Mouse (Mus musculus) stomach, embryonic 14.5 days (tissue): ENCODE measurements around the gene Lipm. TPM values are rescaled to one million over a fixed set of nuclear protein-coding genes. Genes with fewer than 3 reads are reported as not detected.
A peak's percentile ranks its signal among the peaks of the same experiment; 100 is the strongest.

Experiments
- ATAC-seq: fragments of 200-750 bp; cut with Nextera tagmentation; 2 replicates; pipeline ENCODE4 v1.8.0; 2017; ENCODE audit warnings: low read depth, moderate TSS enrichment; ENCODE audit not compliant: insufficient number of reproducible peaks, insufficient read depth, low FRiP score
- H3K27ac ChIP-seq: fragments of 300-500 bp; sonication (generic); 2 replicates; pipeline ENCODE4 v1.5.1; 2014; ENCODE audit warnings: mild to moderate bottlenecking, low read length, moderate library complexity, mixed read lengths
- H3K27me3 ChIP-seq: fragments of 300-500 bp; sonication (generic); 2 replicates; pipeline ENCODE4 v1.6.1; 2014; ENCODE audit warnings: low read length, control low read depth, mixed read lengths; ENCODE audit not compliant: control insufficient read depth, insufficient read depth
- H3K36me3 ChIP-seq: fragments of 300-500 bp; sonication (generic); 2 replicates; pipeline ENCODE4 v1.6.1; 2014; ENCODE audit warnings: mild to moderate bottlenecking, control low read depth, low read length, moderate library complexity, mixed read lengths; ENCODE audit not compliant: control insufficient read depth, insufficient read depth
- H3K4me1 ChIP-seq: fragments of 300-500 bp; sonication (generic); 2 replicates; pipeline ENCODE4 v1.6.1; 2014; ENCODE audit warnings: low read length, control low read depth, mixed read lengths; ENCODE audit not compliant: control insufficient read depth, insufficient read depth
- H3K4me2 ChIP-seq: fragments of 300-500 bp; sonication (generic); replicated peaks from 2 replicates; pipeline ENCODE4 v1.6.1; 2014; ENCODE audit warnings: low read depth, low read length, control low read depth
- H3K4me3 ChIP-seq: fragments of 300-500 bp; sonication (generic); 2 replicates; pipeline ENCODE4 v1.5.1; 2014; ENCODE audit warnings: low read depth, low read length, control low read depth
- H3K9ac ChIP-seq: fragments of 300-500 bp; sonication (generic); replicated peaks from 2 replicates; pipeline ENCODE4 v1.6.1; 2014; ENCODE audit warnings: low read depth, mild to moderate bottlenecking, control low read depth, low read length, moderate library complexity, mixed read lengths
- H3K9me3 ChIP-seq: fragments of 300-500 bp; sonication (generic); 2 replicates; pipeline ENCODE4 v1.6.1; 2016; ENCODE audit warnings: low read depth, low read length, control low read depth; ENCODE audit not compliant: control insufficient read depth
- WGBS: fragments of 180-500 bp; shearing (Covaris S2); extraction: QIAGEN DNeasy Blood & Tissue Kit; methylation state at CpG from one replicate; pipeline ENCODE4 v1.1.7; 2014; 5-methylcytosine and 5-hydroxymethylcytosine counted together
- polyA plus RNA-seq: library from polyadenylated mRNA; unstranded; fragments of >200 nt; fragmentation: Nextera tagmentation; extraction: Ambion mirVana; gene quantifications from 2 replicates; pipeline ENCODE4 v1.2.1, GENCODE M21; 2014

Gene Lipm
- not detected in 2 replicates for polyA plus RNA-seq

DNA sequence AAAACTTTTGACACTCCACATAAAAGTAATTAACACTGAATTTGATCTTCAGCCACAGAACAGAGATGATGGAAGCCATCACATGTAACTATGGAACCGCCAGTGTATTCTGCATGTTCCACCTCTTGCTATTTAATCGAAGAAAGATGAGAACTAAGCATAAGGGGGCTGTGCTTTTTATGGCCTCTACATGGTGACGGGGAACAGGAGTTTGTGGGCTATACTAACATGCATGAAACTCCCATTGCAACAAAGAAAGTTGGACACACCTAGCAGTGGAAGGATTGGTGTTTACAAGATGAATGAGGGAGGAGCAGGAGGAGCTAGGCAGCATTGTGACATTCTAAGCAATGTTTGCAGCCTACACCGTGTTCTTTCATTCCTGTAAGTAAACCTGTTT lies at the start of gene Lipm:
Lipm (plus strand) TSS at position 301 of the 400 bp plus-strand sequence.
- Histone ChIP-seq H3K4me1 (no peaks in the 10 kb centered on the region), H3K4me3 (no peak within 1 kb of the TSS), H3K27me3 (no peaks in the 10 kb centered on the region), H3K9ac (no peak within 1 kb of the TSS), H3K27ac (no peak within 1 kb of the TSS), H3K36me3 (no peaks in the 10 kb centered on the region), H3K9me3 (no peaks in the 10 kb centered on the region), H3K4me2 (no peak within 1 kb of the TSS)
- 83% methylated on average over 4 of the region's 4 CpGs for WGBS
- no peak for ATAC-seq

DNA sequence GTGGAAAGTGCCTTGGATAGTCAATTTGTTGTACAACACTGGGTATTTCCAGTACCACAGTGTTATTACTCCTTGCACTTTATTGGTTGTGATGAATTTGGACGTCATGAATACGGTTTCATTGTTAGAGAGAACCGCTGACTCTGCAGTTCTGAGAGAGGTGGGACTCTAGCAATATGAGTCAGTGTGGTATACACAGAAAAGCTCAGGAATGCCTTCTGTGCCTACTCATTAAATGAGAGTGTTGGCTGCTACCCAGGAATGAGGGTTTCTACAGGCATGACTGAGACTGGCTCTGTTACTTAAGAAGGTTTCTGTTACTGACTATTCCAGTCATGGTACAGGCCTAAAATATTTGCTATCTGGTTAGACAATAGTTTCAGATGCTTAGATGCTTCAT lies 49.2 kb upstream of the Lipm start:
- ATAC-seq = no peak
- Histone ChIP-seq H3K27ac (no peak overlapping the region), H3K9ac (no peak overlapping the region), H3K27me3 (no peaks in the 10 kb centered on the region), H3K4me2 (no peak overlapping the region), H3K4me1 (no peaks in the 10 kb centered on the region), H3K9me3 (no peaks in the 10 kb centered on the region), H3K36me3 (no peaks in the 10 kb centered on the region), H3K4me3 (no peak overlapping the region)
- WGBS = 87% methylated on average over 3 of the region's 3 CpGs

DNA sequence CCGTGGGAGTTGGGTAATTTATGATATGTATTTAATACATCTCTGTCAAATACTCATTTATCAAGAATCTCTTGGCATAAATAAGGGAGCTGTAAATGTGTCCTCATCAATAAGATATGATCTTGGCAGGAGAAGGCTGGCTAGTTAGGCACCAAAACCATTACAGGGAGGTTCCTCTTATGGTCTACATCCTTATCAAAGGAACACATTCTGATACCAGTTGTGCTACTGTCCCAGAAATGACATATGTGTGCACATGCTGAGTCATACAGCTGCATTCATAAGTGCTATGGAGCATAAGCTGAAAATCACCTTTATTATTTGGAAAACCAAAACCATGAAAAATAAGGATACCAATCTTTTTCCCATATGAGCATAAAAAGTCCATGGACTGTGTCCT lies 37.2 kb upstream of the Lipm start:
- ATAC-seq = no peak
- Histone ChIP-seq H3K27ac (no peak overlapping the region), H3K27me3 (no peaks in the 10 kb centered on the region), H3K36me3 (no peaks in the 10 kb centered on the region), H3K4me1 (no peaks in the 10 kb centered on the region), H3K4me3 (no peak overlapping the region), H3K9ac (no peak overlapping the region), H3K9me3 (no peaks in the 10 kb centered on the region), H3K4me2 (no peak overlapping the region)
- 37% methylated on average over 1 of the region's 1 CpGs for WGBS

DNA sequence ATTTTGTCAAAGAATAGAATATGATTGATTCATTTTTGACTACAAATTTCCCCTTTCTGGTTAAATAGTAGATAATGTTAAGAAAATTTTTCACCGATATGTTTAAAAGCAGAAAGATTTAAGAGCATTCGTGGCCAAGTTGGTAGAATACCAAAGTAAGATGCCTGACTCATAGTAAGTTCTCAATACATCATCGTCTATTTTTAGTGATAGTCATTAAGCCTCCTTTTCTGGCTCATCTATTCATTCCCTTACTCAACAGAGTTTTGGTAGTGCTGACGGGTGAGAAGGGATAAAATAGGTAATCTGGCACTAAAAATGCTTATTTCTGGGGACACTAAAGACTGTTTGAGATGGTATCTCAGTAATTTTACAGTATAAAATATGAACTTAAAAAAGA lies 36.7 kb upstream of the Lipm start:
- H3K9ac ChIP-seq = no peak overlapping the region
- H3K36me3 ChIP-seq = no peaks in the 10 kb centered on the region
- no peak overlapping the region for H3K4me2 ChIP-seq
- no peaks in the 10 kb centered on the region for H3K27me3 ChIP-seq
- 83% methylated on average over 4 of the region's 4 CpGs for WGBS
- no peak overlapping the region for H3K27ac ChIP-seq
- H3K4me3 ChIP-seq = no peak overlapping the region
- H3K4me1 ChIP-seq = no peaks in the 10 kb centered on the region
- no peaks in the 10 kb centered on the region for H3K9me3 ChIP-seq
- ATAC-seq = no peak

DNA sequence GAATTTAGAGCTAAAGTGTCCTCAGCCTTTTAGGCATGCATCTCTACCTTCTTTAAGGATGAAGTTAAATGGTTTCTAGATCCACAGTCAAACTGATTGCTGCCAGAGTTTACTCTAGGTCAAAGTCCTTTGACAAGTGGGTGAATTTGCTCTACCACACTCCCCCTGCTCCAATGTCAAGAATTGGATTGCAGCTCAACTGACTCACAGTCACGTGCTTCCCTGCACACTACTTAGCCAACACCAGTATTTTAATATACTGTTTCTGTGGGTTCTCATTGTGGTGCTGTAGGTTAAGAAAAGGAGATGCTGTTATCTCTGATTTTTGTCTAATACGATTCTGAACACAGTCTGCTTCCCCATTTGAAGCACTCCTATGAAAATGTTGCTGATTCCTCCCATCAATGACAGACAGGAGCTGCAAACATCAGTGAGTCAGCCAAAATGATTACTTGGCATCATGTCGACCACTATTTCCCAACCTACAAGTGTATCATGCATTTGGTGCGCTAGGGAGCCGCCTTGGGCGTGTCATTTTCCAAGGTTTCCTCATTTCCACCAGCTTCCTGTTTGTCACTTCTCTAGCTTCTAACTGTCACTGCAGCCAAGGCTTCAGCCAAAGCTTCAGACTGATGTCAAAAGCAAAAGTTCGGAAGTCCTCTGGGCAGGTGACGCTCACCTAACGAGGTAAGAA lies 33.8 kb upstream of the Lipm start, which contains the start of gene Lipn:
Lipn (plus strand) TSS at position 580 of the 694 bp plus-strand sequence.
- H3K4me1 ChIP-seq = no peaks in the 10 kb centered on the region
- 88% methylated on average over 9 of the region's 9 CpGs for WGBS
- H3K9ac ChIP-seq = no peak within 1 kb of the TSS
- H3K36me3 ChIP-seq = no peaks in the 10 kb centered on the region
- no peaks in the 10 kb centered on the region for H3K9me3 ChIP-seq
- no peak within 1 kb of the TSS for H3K4me3 ChIP-seq
- ATAC-seq = no peak
- no peak within 1 kb of the TSS for H3K4me2 ChIP-seq
- H3K27ac ChIP-seq = no peak within 1 kb of the TSS
- H3K27me3 ChIP-seq = no peaks in the 10 kb centered on the region

DNA sequence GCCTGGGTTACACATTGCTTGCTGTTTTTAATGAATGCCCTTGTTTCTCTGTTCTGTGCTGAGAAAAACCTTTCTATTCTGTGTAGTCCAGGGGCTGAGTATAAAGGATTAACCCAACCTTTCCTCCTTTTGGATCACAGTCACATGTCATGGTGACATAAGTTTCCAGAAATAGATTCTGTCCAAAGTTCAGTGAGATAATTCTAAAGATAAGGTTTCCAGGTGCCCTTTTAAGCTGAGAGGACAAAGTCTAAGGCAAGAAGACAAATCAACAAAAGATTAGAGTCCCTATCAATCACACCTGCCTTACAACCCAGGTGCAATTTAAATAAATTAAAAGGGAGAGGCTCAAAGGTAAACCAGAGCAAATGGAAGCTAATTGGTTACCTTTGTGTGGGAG lies 26.5 kb upstream of the Lipm start:
- Histone ChIP-seq H3K27ac (no peak overlapping the region), H3K9ac (no peak overlapping the region), H3K4me3 (no peak overlapping the region), H3K27me3 (no peaks in the 10 kb centered on the region), H3K36me3 (no peaks in the 10 kb centered on the region), H3K4me1 (no peaks in the 10 kb centered on the region), H3K9me3 (no peaks in the 10 kb centered on the region), H3K4me2 (no peak overlapping the region)
- peak; percentile 90 for ATAC-seq

DNA sequence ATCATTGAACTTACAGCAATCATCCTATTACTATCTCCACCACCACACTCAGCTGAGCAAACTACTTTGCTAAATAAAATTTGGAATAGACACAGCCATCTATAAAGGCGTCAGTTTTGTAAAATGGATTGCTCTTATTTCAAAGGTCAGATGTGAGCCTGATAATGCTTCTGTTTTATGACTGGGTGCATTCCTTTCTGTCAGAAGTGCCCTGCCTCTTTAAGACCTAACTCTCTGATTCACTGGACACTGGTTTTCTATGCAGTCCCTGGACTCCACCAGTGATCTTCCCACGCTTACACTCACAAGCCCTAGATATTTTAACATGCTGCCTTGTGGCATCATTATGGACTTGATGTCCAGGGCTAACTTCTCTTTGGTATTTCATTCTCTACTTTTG lies 22.6 kb upstream of the Lipm start:
- Histone ChIP-seq H3K9me3 (no peaks in the 10 kb centered on the region), H3K36me3 (no peaks in the 10 kb centered on the region), H3K9ac (no peak overlapping the region), H3K4me1 (no peaks in the 10 kb centered on the region), H3K27me3 (no peaks in the 10 kb centered on the region), H3K4me3 (no peak overlapping the region), H3K27ac (no peak overlapping the region), H3K4me2 (no peak overlapping the region)
- 53% methylated on average over 2 of the region's 2 CpGs for WGBS
- no peak for ATAC-seq

DNA sequence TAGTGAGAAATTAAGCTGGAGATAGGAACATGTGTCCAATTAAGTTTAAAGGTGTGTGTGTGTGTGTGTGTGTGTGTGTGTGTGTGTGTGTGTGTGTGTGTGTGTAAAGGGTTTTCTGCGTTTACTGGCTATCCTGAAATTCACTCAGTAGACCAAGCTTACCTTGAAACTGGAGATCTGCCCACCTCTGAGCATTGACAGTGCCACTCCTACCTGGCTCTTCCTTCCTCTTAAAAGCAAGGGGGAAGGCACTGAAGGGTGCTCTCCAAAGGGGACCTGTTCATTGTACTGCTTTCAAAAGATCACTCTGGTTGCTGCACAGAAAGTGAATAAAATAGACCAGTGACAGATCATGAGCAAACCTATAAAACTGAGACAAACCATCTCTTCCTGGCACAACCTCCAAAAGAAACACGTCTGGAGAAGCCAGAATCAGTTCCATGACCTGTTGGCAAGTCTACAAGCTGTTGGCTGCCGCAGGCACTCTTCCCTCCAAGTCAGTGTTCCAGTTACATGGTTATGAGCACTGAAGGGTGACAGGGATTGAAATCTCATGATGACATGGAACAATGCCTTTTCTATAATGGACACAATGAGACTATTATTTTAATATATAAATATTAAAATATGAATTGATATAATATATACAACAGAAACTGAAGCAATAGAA lies 11.6 kb upstream of the Lipm start:
- Histone ChIP-seq H3K9ac (no peak overlapping the region), H3K27me3 (no peaks in the 10 kb centered on the region), H3K4me2 (no peak overlapping the region), H3K27ac (no peak overlapping the region), H3K9me3 (no peaks in the 10 kb centered on the region), H3K4me3 (no peak overlapping the region), H3K36me3 (no peaks in the 10 kb centered on the region), H3K4me1 (no peaks in the 10 kb centered on the region)
- WGBS = 68% methylated on average over 3 of the region's 3 CpGs
- no peak for ATAC-seq
